Mouse (Mus musculus): Measurements from ENCODE around the gene Lpo.

- TF ChIP-seq CTCF (IDR thresholded peaks at IDR 0.05; ENCODE audit: low read depth) (no peak), EP300 (IDR thresholded peaks at IDR 0.05; ENCODE audit: low read depth) (no peak)
Measured at GRCm38 (mm10) chr11:87778915-87779314, 49.2 kb downstream of the Lpo start.
